Mouse (Mus musculus) splenic B cell, adult 2 months (primary cell): ENCODE measurements around the gene Cntd1.

Experiments
- DNase-seq: peaks from one replicate; pipeline ENCODE4 v3.0.0-alpha.2; 2011; ENCODE audit warnings: low read depth, low spot score
- H3K27me3 ChIP-seq: 2 replicates; pipeline ENCODE4 v1.6.1; 2012; ENCODE audit warnings: mild to moderate bottlenecking, low read length, moderate library complexity, mixed read lengths; ENCODE audit not compliant: control insufficient read depth, poor library complexity, insufficient read depth, severe bottlenecking
- H3K36me3 ChIP-seq: 2 replicates; pipeline ENCODE4 v1.6.1; 2012; ENCODE audit warnings: mild to moderate bottlenecking, low read length, moderate library complexity, mixed read lengths; ENCODE audit not compliant: control insufficient read depth, poor library complexity, insufficient read depth, severe bottlenecking

Gene Cntd1

GRCm38 (mm10) chr11:101246702-101247012 is 32.2 kb upstream of the Cntd1 start:
- peaks cover 2% of the 10 kb centered on the region; the same call in 1 of the 2 replicates for H3K27me3 ChIP-seq
- H3K36me3 ChIP-seq: no peaks in the 10 kb centered on the region
- DNase-seq: no peak

GRCm38 (mm10) chr11:101247521-101248030 is 31.2 kb upstream of the Cntd1 start:
- no peak for DNase-seq
- H3K36me3 ChIP-seq: no peaks in the 10 kb centered on the region

GRCm38 (mm10) chr11:101248258-101248994 is 30.4 kb upstream of the Cntd1 start:
- Histone ChIP-seq H3K27me3 (peaks cover 2% of the 10 kb centered on the region; the same call in 1 of the 2 replicates), H3K36me3 (no peaks in the 10 kb centered on the region)
- peak; percentile 84 for DNase-seq

More at GRCm38 (mm10) chr11:101247521-101248030, 31.2 kb upstream of the Cntd1 start:
- peaks cover 2% of the 10 kb centered on the region; the same call in 1 of the 2 replicates for H3K27me3 ChIP-seq

- H3K27me3 ChIP-seq: peaks cover under 1% of the 10 kb centered on the region; the same call in 1 of the 2 replicates
- DNase-seq: no peak
Observed at GRCm38 (mm10) chr11:101251031-101251430, 27.8 kb upstream of the Cntd1 start.

GRCm38 (mm10) chr11:101252941-101253340 is 25.9 kb upstream of the Cntd1 start:
- H3K36me3 ChIP-seq: no peaks in the 10 kb centered on the region; the same call in 1 of the 2 replicates
- DNase-seq: no peak
- H3K27me3 ChIP-seq: no peaks in the 10 kb centered on the region

More at GRCm38 (mm10) chr11:101251031-101251430, 27.8 kb upstream of the Cntd1 start:
- no peaks in the 10 kb centered on the region for H3K36me3 ChIP-seq

GRCm38 (mm10) chr11:101253613-101254389 is 25.0 kb upstream of the Cntd1 start, which contains the start of gene Vps25:
Vps25 (plus strand) TSS chr11:101253707.
- Histone ChIP-seq H3K36me3 (peaks cover 2% of the 10 kb centered on the region), H3K27me3 (no peaks in the 10 kb centered on the region)
- DNase-seq: peak; percentile 85

GRCm38 (mm10) chr11:101255826-101256775 is 22.7 kb upstream of the Cntd1 start:
- Histone ChIP-seq H3K36me3 (peaks cover 7% of the 10 kb centered on the region), H3K27me3 (peaks cover 1% of the 10 kb centered on the region; the same call in 1 of the 2 replicates)
- DNase-seq: no peak

GRCm38 (mm10) chr11:101259261-101259712 is 19.5 kb upstream of the Cntd1 start:
- peaks cover 7% of the 10 kb centered on the region for H3K36me3 ChIP-seq
- peaks cover 1% of the 10 kb centered on the region; the same call in 1 of the 2 replicates for H3K27me3 ChIP-seq
- no peak for DNase-seq

- peak; percentile 19 for DNase-seq
- Histone ChIP-seq H3K36me3 (peaks cover 7% of the 10 kb centered on the region), H3K27me3 (peaks cover 1% of the 10 kb centered on the region; the same call in 1 of the 2 replicates)
Observed at GRCm38 (mm10) chr11:101259948-101260825, 18.6 kb upstream of the Cntd1 start, which contains the start of gene Wnk4. Wnk4 (plus strand) TSS chr11:101260567.

GRCm38 (mm10) chr11:101260826-101261380 is 17.9 kb upstream of the Cntd1 start:
- Histone ChIP-seq H3K27me3 (peaks cover 1% of the 10 kb centered on the region; the same call in 1 of the 2 replicates), H3K36me3 (peaks cover 7% of the 10 kb centered on the region)
- no peak for DNase-seq

GRCm38 (mm10) chr11:101262272-101262967 is 16.4 kb upstream of the Cntd1 start:
- no peak for DNase-seq
- peaks cover 7% of the 10 kb centered on the region for H3K36me3 ChIP-seq
- H3K27me3 ChIP-seq: peaks cover 3% of the 10 kb centered on the region

- Histone ChIP-seq H3K27me3 (peaks cover 3% of the 10 kb centered on the region), H3K36me3 (peaks cover 7% of the 10 kb centered on the region)
- no peak for DNase-seq
Observed at GRCm38 (mm10) chr11:101263138-101263988, 15.4 kb upstream of the Cntd1 start.
